Mouse (Mus musculus): ENCODE results near the gene Tbc1d1. TPM values are rescaled to one million over a fixed set of nuclear protein-coding genes. Genes with fewer than 3 reads are reported as not detected.

Gene Tbc1d1
- polyA plus RNA-seq, 1 experiment from 2014 or later, result 31.7 TPM

- no peaks in the 10 kb centered on the region for H3K27me3 ChIP-seq (ENCODE audit: control insufficient read depth, insufficient read depth, low read length)
- no peak overlapping the region for H3K9ac ChIP-seq (ENCODE audit: low read length)
- 55% methylated on average over 5 of the region's 5 CpGs for WGBS
- H3K4me1 ChIP-seq (ENCODE audit: control insufficient read depth, insufficient read depth, low read length), result peaks cover 15% of the 10 kb centered on the region
- H3K9me3 ChIP-seq (replicated peaks; ENCODE audit: control insufficient read depth, low read length), result no peaks in the 10 kb centered on the region
- H3K4me3 ChIP-seq (replicated peaks; ENCODE audit: low read length), result no peak overlapping the region
- H3K36me3 ChIP-seq (ENCODE audit: control insufficient read depth, insufficient read depth, low read length), result no peaks in the 10 kb centered on the region
- no peak overlapping the region for H3K27ac ChIP-seq (ENCODE audit: low read length)
- H3K4me2 ChIP-seq (ENCODE audit: low read depth, low read length), result no peak overlapping the region
- ATAC-seq (ENCODE audit: insufficient read depth, low FRiP score), result no peak
Observed at GRCm38 (mm10) chr5:64312295-64312694, 156.2 kb downstream of the Tbc1d1 start.

DNA sequence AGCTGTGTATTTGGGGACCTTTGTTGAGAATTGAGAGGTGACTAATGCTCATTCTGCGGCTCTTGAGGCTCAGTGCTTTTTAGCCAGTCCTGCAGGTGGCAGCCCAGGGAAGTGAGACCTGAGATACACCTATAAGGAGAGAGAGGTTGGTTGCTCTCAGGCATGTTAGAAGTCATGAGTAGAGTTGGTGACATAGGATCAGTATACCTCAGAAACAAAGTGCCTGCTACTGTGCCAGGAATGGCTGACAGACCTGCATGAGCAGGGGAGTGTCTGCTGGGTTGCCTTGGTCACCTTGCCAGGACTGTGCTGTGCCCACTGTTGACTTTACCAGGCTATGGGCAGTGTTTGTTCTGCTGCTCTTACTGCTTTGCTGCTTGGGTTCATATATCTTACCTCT, 157.4 kb downstream of the Tbc1d1 start:
- Histone ChIP-seq H3K9ac (ENCODE audit: low read length) (no peak overlapping the region), H3K4me2 (ENCODE audit: low read depth, low read length) (no peak overlapping the region), H3K9me3 (replicated peaks; ENCODE audit: control insufficient read depth, low read length) (no peaks in the 10 kb centered on the region), H3K36me3 (ENCODE audit: control insufficient read depth, insufficient read depth, low read length) (no peaks in the 10 kb centered on the region), H3K27me3 (ENCODE audit: control insufficient read depth, insufficient read depth, low read length) (no peaks in the 10 kb centered on the region), H3K4me3 (replicated peaks; ENCODE audit: low read length) (no peak overlapping the region), H3K4me1 (ENCODE audit: control insufficient read depth, insufficient read depth, low read length) (peaks cover 15% of the 10 kb centered on the region), H3K27ac (ENCODE audit: low read length) (no peak overlapping the region; the same call in 1 of the 2 replicates)
- peak; percentile 79 for ATAC-seq (ENCODE audit: insufficient read depth, low FRiP score)
- 61% methylated on average over 1 of the region's 1 CpGs for WGBS

DNA sequence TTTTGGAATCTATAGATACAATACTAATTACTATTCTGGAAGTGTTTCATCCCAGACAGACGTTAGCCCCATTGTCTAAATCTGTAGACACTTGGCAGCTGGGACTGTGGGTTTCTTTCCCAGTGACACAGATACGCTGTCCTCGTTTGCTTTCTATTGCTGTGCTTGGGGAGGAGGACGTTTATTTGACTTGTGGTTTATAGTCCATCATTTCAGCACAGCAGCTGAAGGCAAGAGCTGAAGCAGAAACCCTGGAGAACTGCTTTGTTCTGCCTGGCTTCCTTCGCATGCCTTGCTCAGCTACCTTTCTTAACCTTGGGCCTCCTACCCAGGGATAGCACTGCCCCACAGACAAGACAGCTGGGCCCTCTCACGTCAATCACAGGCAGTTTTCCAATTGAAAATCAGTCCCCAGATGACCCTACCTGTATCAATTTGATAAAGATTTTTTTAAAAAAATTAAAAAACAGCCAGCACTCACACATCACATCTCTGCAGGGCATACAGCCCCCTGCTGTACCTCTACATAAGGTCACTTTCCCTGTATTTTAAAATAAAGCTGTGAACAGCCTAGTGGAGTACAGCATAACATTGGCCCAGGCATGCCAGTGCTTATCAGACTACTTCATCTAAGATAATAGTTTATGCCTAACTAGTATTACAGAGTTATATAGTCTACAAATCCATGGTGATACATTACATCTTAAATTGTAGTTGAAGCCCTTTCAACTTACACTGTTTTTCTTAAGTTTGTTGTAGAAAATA, 158.4 kb downstream of the Tbc1d1 start:
- Histone ChIP-seq H3K36me3 (ENCODE audit: control insufficient read depth, insufficient read depth, low read length) (no peaks in the 10 kb centered on the region), H3K4me1 (ENCODE audit: control insufficient read depth, insufficient read depth, low read length) (peaks cover 15% of the 10 kb centered on the region), H3K27me3 (ENCODE audit: control insufficient read depth, insufficient read depth, low read length) (no peaks in the 10 kb centered on the region), H3K27ac (ENCODE audit: low read length) (peak overlapping the region; percentile 68), H3K9me3 (replicated peaks; ENCODE audit: control insufficient read depth, low read length) (no peaks in the 10 kb centered on the region), H3K4me2 (ENCODE audit: low read depth, low read length) (no peak overlapping the region), H3K9ac (ENCODE audit: low read length) (no peak overlapping the region), H3K4me3 (replicated peaks; ENCODE audit: low read length) (no peak overlapping the region)
- ATAC-seq (ENCODE audit: insufficient read depth, low FRiP score), result no peak
- WGBS, result 39% methylated on average over 6 of the region's 6 CpGs

DNA sequence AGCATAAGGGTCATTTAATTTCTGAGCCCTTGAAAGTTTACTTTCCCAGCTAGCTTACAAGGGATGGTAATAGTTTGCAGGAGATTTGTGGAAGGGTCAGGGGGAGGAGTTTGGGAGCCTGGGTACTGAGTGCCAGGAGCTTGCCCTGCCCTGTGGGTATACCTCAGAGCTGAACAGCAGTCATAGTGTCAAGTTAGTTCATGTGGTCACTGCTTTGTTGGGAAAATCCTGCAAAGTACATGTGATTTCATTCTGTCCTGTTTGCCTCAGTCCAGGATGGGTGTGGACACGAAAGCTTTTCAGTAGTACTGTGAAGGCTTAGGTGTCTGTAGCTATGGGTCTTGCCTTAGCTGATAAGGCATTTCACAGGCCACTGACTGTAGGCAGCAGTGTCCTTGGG, 159.0 kb downstream of the Tbc1d1 start:
- ATAC-seq (ENCODE audit: insufficient read depth, low FRiP score), result no peak
- H3K36me3 ChIP-seq (ENCODE audit: control insufficient read depth, insufficient read depth, low read length), result no peaks in the 10 kb centered on the region
- WGBS, result 59% methylated on average over 1 of the region's 1 CpGs

DNA sequence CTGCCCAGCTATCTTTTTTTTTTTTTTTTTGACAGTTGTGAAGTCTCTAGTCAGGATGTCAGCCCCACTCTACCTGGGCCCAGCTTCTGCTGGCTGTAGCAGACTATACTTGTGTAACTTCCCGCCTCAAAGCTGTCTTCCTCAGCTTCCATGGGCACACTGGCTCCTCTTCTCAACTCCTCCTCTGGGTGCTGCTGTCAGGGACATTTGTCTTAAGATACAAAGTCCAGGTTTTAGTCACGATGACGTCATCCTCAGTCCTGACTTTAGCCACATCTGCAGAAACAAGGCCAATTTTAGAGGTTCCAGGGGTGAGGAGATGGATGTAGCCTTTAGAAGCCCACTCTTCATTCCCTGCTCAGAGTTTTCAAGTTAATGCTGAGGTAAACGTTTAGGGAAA, 167.2 kb downstream of the Tbc1d1 start:
- H3K9me3 ChIP-seq (replicated peaks; ENCODE audit: control insufficient read depth, low read length), result no peaks in the 10 kb centered on the region
- peaks cover 13% of the 10 kb centered on the region for H3K4me1 ChIP-seq (ENCODE audit: control insufficient read depth, insufficient read depth, low read length)
- H3K36me3 ChIP-seq (ENCODE audit: control insufficient read depth, insufficient read depth, low read length), result peaks cover 3% of the 10 kb centered on the region; the same call in 1 of the 2 replicates
- H3K9ac ChIP-seq (ENCODE audit: low read length), result no peak overlapping the region
- WGBS, result 73% methylated on average over 4 of the region's 4 CpGs
- H3K27me3 ChIP-seq (ENCODE audit: control insufficient read depth, insufficient read depth, low read length), result no peaks in the 10 kb centered on the region
- ATAC-seq (ENCODE audit: insufficient read depth, low FRiP score), result no peak
- H3K4me3 ChIP-seq (replicated peaks; ENCODE audit: low read length), result no peak overlapping the region
- no peak overlapping the region for H3K4me2 ChIP-seq (ENCODE audit: low read depth, low read length)
- no peak overlapping the region for H3K27ac ChIP-seq (ENCODE audit: low read length)

More for the DNA sequence above, 159.0 kb downstream of the Tbc1d1 start:
- no peaks in the 10 kb centered on the region for H3K27me3 ChIP-seq (ENCODE audit: control insufficient read depth, insufficient read depth, low read length)
- H3K4me2 ChIP-seq (ENCODE audit: low read depth, low read length), result no peak overlapping the region
- H3K27ac ChIP-seq (ENCODE audit: low read length), result peak overlapping the region; percentile 55; the same call in 1 of the 2 replicates
- H3K9me3 ChIP-seq (replicated peaks; ENCODE audit: control insufficient read depth, low read length), result no peaks in the 10 kb centered on the region
- H3K4me1 ChIP-seq (ENCODE audit: control insufficient read depth, insufficient read depth, low read length), result peaks cover 15% of the 10 kb centered on the region
- H3K4me3 ChIP-seq (replicated peaks; ENCODE audit: low read length), result no peak overlapping the region
- no peak overlapping the region for H3K9ac ChIP-seq (ENCODE audit: low read length)

DNA sequence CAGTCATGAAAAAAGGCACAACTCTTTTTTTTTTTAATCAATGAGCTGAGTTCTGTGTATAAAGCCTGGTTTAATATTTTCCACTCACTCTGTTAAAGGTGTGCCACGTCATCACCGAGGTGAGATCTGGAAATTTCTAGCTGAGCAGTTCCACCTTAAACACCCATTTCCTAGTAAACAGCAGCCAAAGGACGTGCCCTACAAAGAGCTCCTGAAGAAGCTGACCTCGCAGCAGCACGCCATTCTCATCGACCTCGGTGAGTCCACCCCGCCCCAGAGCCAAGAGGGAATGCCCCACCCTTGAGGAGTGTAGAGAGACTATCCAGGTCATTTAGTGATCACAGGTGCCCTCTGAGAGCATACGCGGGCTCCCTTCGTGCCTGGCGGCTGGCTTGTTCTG, 168.2 kb downstream of the Tbc1d1 start:
- H3K36me3 ChIP-seq (ENCODE audit: control insufficient read depth, insufficient read depth, low read length), result peaks cover 8% of the 10 kb centered on the region; the same call in 1 of the 2 replicates
- ATAC-seq (ENCODE audit: insufficient read depth, low FRiP score), result no peak
- no peak overlapping the region for H3K4me3 ChIP-seq (replicated peaks; ENCODE audit: low read length)
- peaks cover 13% of the 10 kb centered on the region for H3K4me1 ChIP-seq (ENCODE audit: control insufficient read depth, insufficient read depth, low read length)
- H3K27me3 ChIP-seq (ENCODE audit: control insufficient read depth, insufficient read depth, low read length), result no peaks in the 10 kb centered on the region
- H3K9ac ChIP-seq (ENCODE audit: low read length), result no peak overlapping the region
- no peak overlapping the region for H3K4me2 ChIP-seq (ENCODE audit: low read depth, low read length)
- WGBS, result 81% methylated on average over 12 of the region's 12 CpGs
- H3K9me3 ChIP-seq (replicated peaks; ENCODE audit: control insufficient read depth, low read length), result no peaks in the 10 kb centered on the region
- H3K27ac ChIP-seq (ENCODE audit: low read length), result no peak overlapping the region

- H3K27ac ChIP-seq (ENCODE audit: low read length), result no peak overlapping the region
- WGBS, result 85% methylated on average over 8 of the region's 8 CpGs
Observed at GRCm38 (mm10) chr5:64324920-64325319, 168.8 kb downstream of the Tbc1d1 start.

DNA sequence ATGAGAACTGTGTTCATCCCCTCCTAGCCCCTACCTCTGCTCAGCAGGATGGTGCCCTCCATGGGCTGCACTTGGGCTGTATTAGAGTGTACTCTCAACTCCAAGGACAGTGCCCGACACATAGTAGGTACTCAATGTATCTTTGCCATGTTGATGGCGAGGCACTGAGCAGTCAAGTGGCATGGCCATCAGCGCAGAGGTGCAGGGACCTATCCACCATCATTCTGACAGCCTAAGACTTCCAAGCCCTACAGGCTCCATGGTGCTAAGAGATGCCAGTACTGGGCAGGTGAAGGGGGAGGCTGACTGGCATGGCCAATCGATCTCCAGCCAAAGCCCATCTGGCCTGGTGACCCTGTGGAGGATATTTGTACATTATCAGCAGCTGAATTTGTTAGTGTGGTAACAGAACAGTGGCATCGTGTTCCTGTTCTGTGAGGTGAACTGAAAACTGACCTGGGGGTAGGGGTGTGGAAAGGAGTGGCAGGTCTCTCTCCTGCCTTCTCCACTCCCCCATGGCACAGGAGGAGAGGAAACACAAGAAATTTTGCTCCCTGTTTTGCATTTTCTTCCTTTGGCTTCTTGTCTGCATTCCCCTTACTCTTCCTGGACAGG, 169.7 kb downstream of the Tbc1d1 start:
- H3K27me3 ChIP-seq (ENCODE audit: control insufficient read depth, insufficient read depth, low read length), result no peaks in the 10 kb centered on the region
- no peak overlapping the region for H3K4me2 ChIP-seq (ENCODE audit: low read depth, low read length)
- no peak overlapping the region for H3K9ac ChIP-seq (ENCODE audit: low read length)
- H3K36me3 ChIP-seq (ENCODE audit: control insufficient read depth, insufficient read depth, low read length), result peaks cover 10% of the 10 kb centered on the region; the same call in 1 of the 2 replicates
- no peak overlapping the region for H3K4me3 ChIP-seq (replicated peaks; ENCODE audit: low read length)
- H3K9me3 ChIP-seq (replicated peaks; ENCODE audit: control insufficient read depth, low read length), result no peaks in the 10 kb centered on the region
- H3K27ac ChIP-seq (ENCODE audit: low read length), result peak overlapping the region; percentile 68
- 76% methylated on average over 5 of the region's 5 CpGs for WGBS
- 0 out of 2 replicates have a peak, but pooled peaks have one; percentile 3 for ATAC-seq (ENCODE audit: insufficient read depth, low FRiP score)
- H3K4me1 ChIP-seq (ENCODE audit: control insufficient read depth, insufficient read depth, low read length), result peaks cover 13% of the 10 kb centered on the region

More at GRCm38 (mm10) chr5:64324920-64325319, 168.8 kb downstream of the Tbc1d1 start:
- Histone ChIP-seq H3K4me1 (ENCODE audit: control insufficient read depth, insufficient read depth, low read length) (peaks cover 13% of the 10 kb centered on the region), H3K4me2 (ENCODE audit: low read depth, low read length) (no peak overlapping the region), H3K27me3 (ENCODE audit: control insufficient read depth, insufficient read depth, low read length) (no peaks in the 10 kb centered on the region), H3K9ac (ENCODE audit: low read length) (no peak overlapping the region), H3K9me3 (replicated peaks; ENCODE audit: control insufficient read depth, low read length) (no peaks in the 10 kb centered on the region), H3K4me3 (replicated peaks; ENCODE audit: low read length) (no peak overlapping the region), H3K36me3 (ENCODE audit: control insufficient read depth, insufficient read depth, low read length) (peaks cover 10% of the 10 kb centered on the region; the same call in 1 of the 2 replicates)
- ATAC-seq (ENCODE audit: insufficient read depth, low FRiP score), result no peak

Measured in stomach, embryonic 16.5 days (tissue).